8 mouse cellular contexts compared by ENCODE assay signal in the genomic region with DNA sequence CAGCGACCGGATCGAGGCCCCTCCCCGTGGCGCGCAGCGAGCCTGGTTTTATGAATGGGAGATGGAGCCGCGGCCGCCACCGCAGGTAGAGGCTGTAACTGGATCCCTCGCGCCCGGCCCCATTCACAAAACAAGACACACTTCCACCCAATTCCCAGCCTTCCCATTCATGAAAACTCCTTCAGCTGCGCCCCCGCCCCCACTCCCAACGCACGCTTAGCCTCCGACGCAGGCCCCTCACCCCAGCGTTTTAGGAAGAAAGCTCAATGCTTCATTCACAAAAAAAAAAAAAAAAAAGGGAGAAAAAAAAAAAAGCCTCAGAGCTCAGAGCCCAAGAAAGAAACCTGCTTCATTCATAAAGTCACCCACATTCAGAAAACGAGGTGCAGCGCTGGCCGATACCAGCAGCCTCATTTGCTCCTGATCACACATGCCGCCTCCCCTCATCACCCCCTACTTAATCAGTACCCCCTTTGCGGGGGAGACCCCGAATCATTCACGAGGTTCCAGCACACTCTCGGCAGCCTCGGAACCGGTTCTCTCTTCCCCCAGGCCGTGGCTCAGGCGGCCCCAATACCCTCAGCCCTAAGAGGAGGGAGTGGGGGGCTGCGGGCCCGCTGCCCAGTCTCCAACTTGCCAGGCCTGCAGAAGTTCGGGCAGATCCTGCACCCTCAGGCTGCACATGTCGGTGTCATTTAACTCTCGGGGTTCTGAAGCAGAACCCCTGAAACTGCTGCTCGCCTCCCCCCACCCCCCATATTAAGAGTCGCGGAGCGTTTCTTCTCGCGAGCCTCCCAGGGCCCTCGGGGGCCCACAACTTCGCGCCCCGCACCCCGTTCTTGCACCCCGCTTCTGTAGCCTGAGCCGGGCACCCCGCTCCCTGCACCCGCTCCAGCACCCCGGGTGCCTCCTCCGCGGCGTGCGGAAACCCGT. TPM values are rescaled to one million over a fixed set of nuclear protein-coding genes. Genes with fewer than 3 reads are reported as not detected.
DNase-seq lines count a peak whose midpoint lies in the region; ATAC-seq and TF ChIP-seq lines count a peak whose summit lies in the region.

No protein-coding gene starts in this region.

- peaks cover 7% of the 10 kb centered on the region; the same call in 1 of the 2 replicates for H3K4me1 ChIP-seq in kidney, adult 2 months (ENCODE audit: control insufficient read depth, insufficient read depth, low read length)
- H3K4me1 ChIP-seq in limb, embryonic 13.5 days = peaks cover 38% of the 10 kb centered on the region
- peaks cover 22% of the 10 kb centered on the region for H3K4me1 ChIP-seq in midbrain, embryonic 16.5 days (ENCODE audit: control insufficient read depth, insufficient read depth, low read length)
- H3K4me1 ChIP-seq in stomach, embryonic 14.5 days (ENCODE audit: control insufficient read depth, insufficient read depth, low read length) = peaks cover 11% of the 10 kb centered on the region

- no peaks in the 10 kb centered on the region for H3K36me3 ChIP-seq in kidney, adult 2 months (ENCODE audit: control insufficient read depth, insufficient read depth, low read length)
- no peaks in the 10 kb centered on the region; the same call in 1 of the 2 replicates for H3K36me3 ChIP-seq in limb, embryonic 13.5 days
- no peaks in the 10 kb centered on the region for H3K36me3 ChIP-seq in midbrain, embryonic 16.5 days (ENCODE audit: control insufficient read depth, insufficient read depth, low read length)
- H3K36me3 ChIP-seq in stomach, embryonic 14.5 days (ENCODE audit: control insufficient read depth, insufficient read depth, low read length) = no peaks in the 10 kb centered on the region

- H3K4me2 ChIP-seq in limb, embryonic 13.5 days (replicated peaks) = peak overlapping the region; percentile 96
- H3K4me2 ChIP-seq in midbrain, embryonic 16.5 days (ENCODE audit: low read length) = peak overlapping the region; percentile 99
- H3K4me2 ChIP-seq in stomach, embryonic 14.5 days (replicated peaks; ENCODE audit: low read depth, low read length) = peak overlapping the region; percentile 95

- no peak overlapping the region for H3K27ac ChIP-seq in kidney, adult 2 months (ENCODE audit: insufficient read depth, low read depth, low read length)
- peak overlapping the region; percentile 78 for H3K27ac ChIP-seq in limb, embryonic 13.5 days
- peak overlapping the region; percentile 33 for H3K27ac ChIP-seq in midbrain, embryonic 16.5 days (ENCODE audit: low read length)
- H3K27ac ChIP-seq in stomach, embryonic 14.5 days (ENCODE audit: low read length) = peak overlapping the region; percentile 63; the same call in 1 of the 2 replicates

- no peak for TF ChIP-seq CTCF in kidney, adult 2 months (conservative IDR thresholded peaks at IDR 0.05; ENCODE audit: insufficient read depth, insufficient read length, low read depth, low read length)

- no peak for TF ChIP-seq POLR2A in kidney, adult 2 months (IDR thresholded peaks at IDR 0.05; ENCODE audit: low read depth, low read length)

- DNase-seq in urinary bladder, adult 18-20 months (ENCODE audit: low spot score in 2 of 2) = peak; percentile 35 to 47
- no peak for DNase-seq in urinary bladder, postnatal 10 days (ENCODE audit: low spot score)
- peak; percentile 74 for DNase-seq in embryo, embryonic 11.5 days (ENCODE audit: low read depth, low spot score)
- peak; percentile 62 to 71 for DNase-seq in heart, adult 18-20 months
- DNase-seq in kidney, adult 2 months = peak; percentile 80

- peak overlapping the region; percentile 74 for H3K4me3 ChIP-seq in kidney, adult 2 months (ENCODE audit: insufficient read depth, low read depth, low read length)
- peak overlapping the region; percentile 87 for H3K4me3 ChIP-seq in limb, embryonic 13.5 days
- H3K4me3 ChIP-seq in midbrain, embryonic 16.5 days (ENCODE audit: low read depth, low read length) = peak overlapping the region; percentile 57
- H3K4me3 ChIP-seq in stomach, embryonic 14.5 days (ENCODE audit: low read depth, low read length) = peak overlapping the region; percentile 73

- H3K27me3 ChIP-seq in kidney, adult 2 months (replicated peaks; ENCODE audit: control insufficient read depth, insufficient read depth, low read length) = no peaks in the 10 kb centered on the region
- peaks cover 9% of the 10 kb centered on the region for H3K27me3 ChIP-seq in limb, embryonic 13.5 days
- peaks cover 49% of the 10 kb centered on the region for H3K27me3 ChIP-seq in midbrain, embryonic 16.5 days (ENCODE audit: control insufficient read depth, insufficient read depth, low read depth, low read length)
- H3K27me3 ChIP-seq in stomach, embryonic 14.5 days (ENCODE audit: control insufficient read depth, insufficient read depth, low read length) = no peaks in the 10 kb centered on the region

- 1% methylated on average over 59 of the region's 59 CpGs for WGBS in kidney, adult 2 months
- under 1% methylated on average over 59 of the region's 59 CpGs for WGBS in limb, embryonic 13.5 days
- WGBS in midbrain, embryonic 16.5 days = under 1% methylated on average over 57 of the region's 59 CpGs
- under 1% methylated on average over 59 of the region's 59 CpGs for WGBS in stomach, embryonic 14.5 days

- peak overlapping the region; percentile 82 for H3K9ac ChIP-seq in limb, embryonic 13.5 days
- peak overlapping the region; percentile 67 for H3K9ac ChIP-seq in midbrain, embryonic 16.5 days (ENCODE audit: low read depth, low read length)
- peak overlapping the region; percentile 53; the same call in 1 of the 2 replicates for H3K9ac ChIP-seq in stomach, embryonic 14.5 days (replicated peaks; ENCODE audit: low read depth, low read length)

- H3K9me3 ChIP-seq in limb, embryonic 13.5 days = no peaks in the 10 kb centered on the region
- no peaks in the 10 kb centered on the region for H3K9me3 ChIP-seq in midbrain, embryonic 16.5 days (replicated peaks; ENCODE audit: control insufficient read depth, low read length, poor library complexity, severe bottlenecking)
- H3K9me3 ChIP-seq in stomach, embryonic 14.5 days (ENCODE audit: control insufficient read depth, low read depth, low read length) = no peaks in the 10 kb centered on the region

- peak; percentile 24 for ATAC-seq in limb, embryonic 13.5 days (ENCODE audit: low FRiP score, low read depth)
- peak; percentile 38 for ATAC-seq in midbrain, embryonic 16.5 days
- 0 out of 2 replicates have a peak, but pooled peaks have one; percentile 4 for ATAC-seq in stomach, embryonic 14.5 days (ENCODE audit: insufficient number of reproducible peaks, insufficient read depth, low FRiP score, low read depth)

RNA-seq across cellular contexts. Expression of a gene that starts 0.8 kb away (rescaled TPM):
- total RNA-seq in heart, adult 18-20 months (2021) = 1 to 10 TPM; 6.9 to 7.5 TPM
- polyA plus RNA-seq in kidney, adult 2 months (2012; rRNA removed) = 16.2 and 19.7 TPM in 2 replicates
- polyA plus RNA-seq in limb, embryonic 13.5 days (2015; fragmentation: Nextera tagmentation; extraction: Ambion mirVana) = 39.3 and 45.8 TPM in 2 replicates
- polyA plus RNA-seq in midbrain, embryonic 16.5 days (2015; fragmentation: Nextera tagmentation; extraction: Ambion mirVana) = 13.6 and 17.8 TPM in 2 replicates
- polyA plus RNA-seq in stomach, embryonic 14.5 days (2014; fragmentation: Nextera tagmentation; extraction: Ambion mirVana) = 17.6 and 19.4 TPM in 2 replicates
